Comparison of ENCODE assay signal across 11 mouse cellular contexts in the genomic region with DNA sequence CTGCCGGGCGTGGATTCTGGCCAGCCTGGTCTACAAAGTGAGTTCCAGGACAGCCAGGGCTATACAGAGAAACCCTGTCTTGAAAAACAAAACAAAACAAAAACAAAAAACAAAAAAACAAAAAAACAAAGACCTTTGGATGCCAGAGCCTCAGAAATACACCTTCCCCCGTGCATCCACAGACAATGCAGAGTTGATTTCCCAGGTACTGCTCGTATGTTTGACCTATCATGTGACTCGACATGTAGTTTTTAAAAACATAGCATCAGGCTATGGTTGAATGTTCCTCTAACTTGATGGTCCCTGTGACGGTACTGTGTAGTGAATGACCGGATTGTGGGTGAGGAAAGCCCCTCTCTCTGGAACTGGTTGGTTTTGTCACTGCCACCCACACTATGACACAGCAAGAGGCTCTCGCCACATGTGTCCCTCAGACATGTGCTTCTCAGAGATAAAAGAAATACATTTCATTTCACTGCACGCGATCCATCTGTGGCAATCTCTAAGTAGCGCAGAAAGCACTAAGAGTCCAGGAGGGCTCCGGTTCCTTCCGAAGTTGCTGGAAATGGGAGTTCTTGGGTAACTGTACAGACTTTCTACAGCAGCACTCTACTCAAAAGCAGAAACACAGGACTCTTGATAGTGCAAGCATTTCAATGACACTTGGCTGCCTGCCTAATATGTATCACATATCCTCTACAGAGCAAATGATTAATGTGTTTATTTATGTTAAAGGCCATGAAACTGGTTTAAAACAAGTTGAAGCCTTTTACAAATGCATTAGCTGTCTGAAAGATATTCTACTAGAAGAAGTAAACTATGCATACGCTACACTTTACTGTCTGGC. TPM values are rescaled to one million over a fixed set of nuclear protein-coding genes. Genes with fewer than 3 reads are reported as not detected.
A peak's percentile ranks its signal among the peaks of the same experiment; 100 is the strongest.
DNase-seq lines count a peak whose midpoint lies in the region; ATAC-seq lines count a peak whose summit lies in the region.
"Had no signal": no experiment of that assay in that cellular context is flagged by ENCODE, and none has a peak within 500 bp of the region (broad histone marks: within the 10 kb centered on the region; RNA-seq: fewer than 3 reads in every experiment).

No protein-coding gene starts in this region.

- no peak overlapping the region for H3K4me3 ChIP-seq in heart, embryonic 14.5 days (ENCODE audit: control insufficient read depth in 1 of 2, insufficient read depth in 1 of 2, low read depth in 1 of 2, low read length in 2 of 2)
- no peak overlapping the region for H3K4me3 ChIP-seq in intestine, embryonic 15.5 days (replicated peaks)
- H3K4me3 ChIP-seq: embryonic facial prominence, embryonic 15.5 days; gastrocnemius, adult 2 months; midbrain, embryonic 13.5 days had no signal

- intact Hi-C loops in heart, postnatal 25 days (cut with DNase I) = no loop called here

- H3K36me3 ChIP-seq in heart, embryonic 14.5 days (ENCODE audit: control insufficient read depth, insufficient read depth, low read length) = no peaks in the 10 kb centered on the region
- H3K36me3 ChIP-seq in intestine, embryonic 15.5 days = no peaks in the 10 kb centered on the region
- H3K36me3 ChIP-seq: embryonic facial prominence, embryonic 15.5 days; midbrain, embryonic 13.5 days had no signal

- no peaks in the 10 kb centered on the region for H3K27me3 ChIP-seq in heart, embryonic 14.5 days (ENCODE audit: control insufficient read depth, insufficient read depth, low read length)
- H3K27me3 ChIP-seq in intestine, embryonic 15.5 days (replicated peaks) = no peaks in the 10 kb centered on the region
- H3K27me3 ChIP-seq: embryonic facial prominence, embryonic 15.5 days; midbrain, embryonic 13.5 days had no signal

- no peaks in the 10 kb centered on the region for H3K9me3 ChIP-seq in heart, embryonic 14.5 days (ENCODE audit: control insufficient read depth, low read length)
- H3K9me3 ChIP-seq in intestine, embryonic 15.5 days = no peaks in the 10 kb centered on the region
- H3K9me3 ChIP-seq: embryonic facial prominence, embryonic 15.5 days; midbrain, embryonic 13.5 days had no signal

- no peak for ATAC-seq in heart, embryonic 14.5 days (ENCODE audit: insufficient number of reproducible peaks, insufficient read depth, low FRiP score, low read depth)
- peak; percentile 66 for ATAC-seq in intestine, embryonic 15.5 days
- peak; percentile 43; the same call in 1 of the 2 replicates for ATAC-seq in megakaryocyte, adult 5-6 weeks (ENCODE audit: poor library complexity, severe bottlenecking)
- ATAC-seq: midbrain, embryonic 13.5 days had no signal

- no peak for DNase-seq in heart, postnatal 25 days (ENCODE audit: low spot score)
- peak; percentile 79 for DNase-seq in c-Kit-negative CD71-positive TER-119-positive erythroid progenitor cells, embryonic 14.5 days (ENCODE audit: low read depth, low spot score)
- DNase-seq in urinary bladder, adult 18-20 months (ENCODE audit: low spot score in 2 of 2) = no peak
- no peak for DNase-seq in urinary bladder, postnatal 36 days (ENCODE audit: low spot score in 2 of 2)
- DNase-seq in ovary, postnatal 14 days (ENCODE audit: low spot score) = no peak
- DNase-seq: gastrocnemius, adult 2 months had no signal

- WGBS in heart, embryonic 14.5 days = 52% methylated on average over 14 of the region's 14 CpGs
- WGBS in intestine, embryonic 15.5 days = 73% methylated on average over 14 of the region's 14 CpGs

- H3K4me2 ChIP-seq in heart, embryonic 14.5 days (ENCODE audit: low read length) = peak overlapping the region; percentile 59
- H3K4me2 ChIP-seq in intestine, embryonic 15.5 days (replicated peaks) = no peak overlapping the region
- H3K4me2 ChIP-seq: embryonic facial prominence, embryonic 15.5 days; midbrain, embryonic 13.5 days had no signal

- H3K27ac ChIP-seq in heart, embryonic 14.5 days (replicated peaks in 1 of 2; ENCODE audit: control insufficient read depth in 1 of 2, insufficient read depth in 1 of 2, low read depth in 2 of 2, low read length in 2 of 2) = peak overlapping the region; percentile 41 to 70
- no peak overlapping the region for H3K27ac ChIP-seq in intestine, embryonic 15.5 days
- H3K27ac ChIP-seq: embryonic facial prominence, embryonic 15.5 days; gastrocnemius, adult 2 months; midbrain, embryonic 13.5 days had no signal

- H3K9ac ChIP-seq in heart, embryonic 14.5 days (ENCODE audit: low read length) = peak overlapping the region; percentile 48; the same call in 1 of the 2 replicates
- no peak overlapping the region for H3K9ac ChIP-seq in intestine, embryonic 15.5 days
- H3K9ac ChIP-seq: embryonic facial prominence, embryonic 15.5 days; midbrain, embryonic 13.5 days had no signal

- H3K4me1 ChIP-seq in heart, embryonic 14.5 days (ENCODE audit: control insufficient read depth in 2 of 2, insufficient read depth in 2 of 2, low read length in 2 of 2) = peaks cover 23 to 47% of the 10 kb centered on the region in 2 experiments
- peaks cover 14% of the 10 kb centered on the region for H3K4me1 ChIP-seq in intestine, embryonic 15.5 days (replicated peaks)

RNA-seq across cellular contexts. Expression of a gene that starts 28.7 kb away (rescaled TPM):
- polyA plus RNA-seq in heart, embryonic 14.5 days (2014; fragmentation: Nextera tagmentation; extraction: Ambion mirVana) = 8.1 and 9.2 TPM in 2 replicates
- total RNA-seq in heart, postnatal 25 days (2021) = 10 to 100 TPM; 12.0 to 14.0 TPM
- 6.0 and 6.3 TPM in 2 replicates for polyA plus RNA-seq in intestine, embryonic 15.5 days (2015; fragmentation: Nextera tagmentation; extraction: Ambion mirVana)
- total RNA-seq in megakaryocyte, adult 5-6 weeks (2015) = 5.4 and 6.6 TPM in 2 replicates
- 5.1 and 7.4 TPM in 2 replicates for total RNA-seq in megakaryocyte, adult 5-6 weeks (2017)
